Mouse (Mus musculus) heart, postnatal 10 days (tissue): Measurements from ENCODE around the gene Chmp1a. TPM values are rescaled to one million over a fixed set of nuclear protein-coding genes. Genes with fewer than 3 reads are reported as not detected.
A peak's percentile ranks its signal among the peaks of the same experiment; 100 is the strongest.
"Not testable (repeated sequence)": the region's sequence is repeated elsewhere in the genome, so short reads cannot be mapped to it uniquely, and the experiment has no call there.

Source experiments
- DNase-seq, 2 experiments: peaks; one replicate each; pipeline ENCODE4 v3.0.0; 2021
- intact Hi-C: fragments of 180-260 bp; cut with DNase I; formaldehyde crosslinking; loops from one replicate; pipeline ENCODE4 v1.15.1; 2025
- total RNA-seq, 2 experiments: library from RNA; stranded (reverse); gene quantifications; 2 replicates each; pipeline ENCODE4 v1.2.3; 2021

Gene Chmp1a
- 10 to 100 TPM; 64.2 to 82.9 TPM for total RNA-seq

GRCm38 (mm10) chr8:123212321-123213117 is at the start of gene Chmp1a, which contains the start of gene Spata33:
TSS of gene Chmp1a (minus strand) at chr8:123212763.
TSS of gene Spata33 (plus strand) at chr8:123212832.
- DNase-seq: peak; percentile 93
- intact Hi-C loops: loop anchor here (5.0 to 10.0 kb wide), 2 partner anchors 40 to 738 kb away; partner anchors contain the start of genes Ctu2, Rnf166, Vps9d1 and Zfp276

GRCm38 (mm10) chr8:123257593-123257992 is 45.0 kb upstream of the Chmp1a start:
- DNase-seq, intact Hi-C loops: not testable (repeated sequence)

GRCm38 (mm10) chr8:123257114-123257513 is 44.6 kb upstream of the Chmp1a start:
- no peak for DNase-seq
- intact Hi-C loops: no loop called here

GRCm38 (mm10) chr8:123255170-123255569 is 42.6 kb upstream of the Chmp1a start:
- intact Hi-C loops: no loop called here
- DNase-seq: no peak

GRCm38 (mm10) chr8:123254099-123254885 is 41.7 kb upstream of the Chmp1a start, which contains the start of the genes Zfp276 and Vps9d1:
TSS of gene Zfp276 (plus strand) at chr8:123254195.
TSS of gene Vps9d1 (minus strand) at chr8:123254348.
- peak; percentile 89 for DNase-seq
- intact Hi-C loops: loop anchor here (5.0 kb wide), 1 partner anchor 42 kb away; the partner anchor contains the start of genes Chmp1a and Spata33

- no peak for DNase-seq
- intact Hi-C loops: loop anchor here (5.0 kb wide), 1 partner anchor 41 kb away; the partner anchor contains the start of genes Chmp1a and Spata33
Observed at GRCm38 (mm10) chr8:123253451-123254098, 41.0 kb upstream of the Chmp1a start.

- DNase-seq: no peak
Observed at GRCm38 (mm10) chr8:123252925-123253324, 40.4 kb upstream of the Chmp1a start.

GRCm38 (mm10) chr8:123250940-123251339 is 38.4 kb upstream of the Chmp1a start:
- intact Hi-C loops: loop anchor here (5.0 kb wide), 1 partner anchor 39 kb away; the partner anchor contains the start of genes Chmp1a and Spata33

More at GRCm38 (mm10) chr8:123252925-123253324, 40.4 kb upstream of the Chmp1a start:
- intact Hi-C loops: loop anchor here (5.0 kb wide), 1 partner anchor 41 kb away; the partner anchor contains the start of genes Chmp1a and Spata33

GRCm38 (mm10) chr8:123248596-123248995 is 36.0 kb upstream of the Chmp1a start:
- intact Hi-C loops: no loop called here

More at GRCm38 (mm10) chr8:123250940-123251339, 38.4 kb upstream of the Chmp1a start:
- no peak for DNase-seq

GRCm38 (mm10) chr8:123247748-123248147 is 35.2 kb upstream of the Chmp1a start:
- intact Hi-C loops: no loop called here

More at GRCm38 (mm10) chr8:123248596-123248995, 36.0 kb upstream of the Chmp1a start:
- DNase-seq: no peak

GRCm38 (mm10) chr8:123245543-123245942 is 33.0 kb upstream of the Chmp1a start:
- intact Hi-C loops: no loop called here
- no peak for DNase-seq

More at GRCm38 (mm10) chr8:123247748-123248147, 35.2 kb upstream of the Chmp1a start:
- no peak for DNase-seq

- no peak for DNase-seq
- intact Hi-C loops: no loop called here
Observed at GRCm38 (mm10) chr8:123244382-123244781, 31.8 kb upstream of the Chmp1a start.

GRCm38 (mm10) chr8:123243053-123243452 is 30.5 kb upstream of the Chmp1a start:
- intact Hi-C loops: no loop called here
- no peak for DNase-seq

- DNase-seq: no peak
- intact Hi-C loops: no loop called here
Observed at GRCm38 (mm10) chr8:123242107-123242923, 29.8 kb upstream of the Chmp1a start.

GRCm38 (mm10) chr8:123239398-123239797 is 26.8 kb upstream of the Chmp1a start:
- intact Hi-C loops: no loop called here
- no peak for DNase-seq

GRCm38 (mm10) chr8:123235520-123236497 is 23.2 kb upstream of the Chmp1a start, which contains the start of gene Spata2l:
TSS of gene Spata2l (minus strand) at chr8:123236233.
- intact Hi-C loops: no loop called here
- peak; percentile 86 to 88 for DNase-seq

- intact Hi-C loops: no loop called here
- no peak for DNase-seq
Observed at GRCm38 (mm10) chr8:123234918-123235519, 22.5 kb upstream of the Chmp1a start.

GRCm38 (mm10) chr8:123233760-123234159 is 21.2 kb upstream of the Chmp1a start:
- intact Hi-C loops: no loop called here
- no peak for DNase-seq
